Mouse (Mus musculus): ENCODE data around the gene Tbx1.

Tbx1 gene

DNA sequence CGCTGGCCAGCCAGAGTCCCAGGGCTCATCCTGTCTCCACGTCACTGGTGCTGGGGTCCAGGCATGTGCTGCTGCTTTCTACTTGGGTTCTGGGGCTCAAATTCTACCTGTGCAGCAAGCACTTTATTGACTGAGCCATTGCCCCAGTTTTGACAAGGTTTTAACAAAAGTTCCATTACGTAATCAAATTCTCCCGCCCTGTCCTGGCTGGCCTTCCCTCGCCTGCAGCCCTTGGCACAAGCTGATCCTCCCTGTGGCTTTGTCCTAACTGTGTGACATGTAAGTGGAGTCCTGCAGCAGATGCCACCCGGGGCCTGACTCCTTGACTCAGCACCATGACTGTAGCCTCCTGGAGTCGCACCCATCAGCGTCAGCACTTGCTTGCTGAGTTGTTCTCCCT is 16.3 kb downstream of the Tbx1 start:
- Histone ChIP-seq H3K36me3 (ENCODE audit: insufficient read depth, low read length) (no peaks in the 10 kb centered on the region), H3K4me3 (replicated peaks; ENCODE audit: low read length) (no peak overlapping the region), H3K4me1 (replicated peaks; ENCODE audit: low read depth, low read length) (no peaks in the 10 kb centered on the region; the same call in 1 of the 2 replicates), H3K27me3 (ENCODE audit: insufficient read depth, low read length) (peaks cover 40% of the 10 kb centered on the region), H3K9me3 (ENCODE audit: low read length) (no peaks in the 10 kb centered on the region)
- TF ChIP-seq POU5F1 (IDR thresholded peaks at IDR 0.05; ENCODE audit: borderline replicate concordance, low read length) (no peak), CTCF (conservative IDR thresholded peaks at IDR 0.05; ENCODE audit: low read length) (no peak), NANOG (IDR thresholded peaks at IDR 0.05; ENCODE audit: borderline replicate concordance, low read length) (no peak)

GRCm38 (mm10) chr16:18568599-18568998 is 21.9 kb downstream of the Tbx1 start:
- H3K27me3 ChIP-seq (ENCODE audit: insufficient read depth, low read length), result 0 out of 2 replicates have a peak, but pooled peaks cover 2% of the 10 kb centered on the region
- H3K9me3 ChIP-seq (ENCODE audit: low read length), result no peaks in the 10 kb centered on the region
- TF ChIP-seq POU5F1 (IDR thresholded peaks at IDR 0.05; ENCODE audit: borderline replicate concordance, low read length) (no peak), NANOG (IDR thresholded peaks at IDR 0.05; ENCODE audit: borderline replicate concordance, low read length) (no peak), CTCF (conservative IDR thresholded peaks at IDR 0.05; ENCODE audit: low read length) (no peak)
- peaks cover 12% of the 10 kb centered on the region for H3K36me3 ChIP-seq (ENCODE audit: insufficient read depth, low read length)
- H3K4me3 ChIP-seq (replicated peaks; ENCODE audit: low read length), result no peak overlapping the region
- no peaks in the 10 kb centered on the region for H3K4me1 ChIP-seq (replicated peaks; ENCODE audit: low read depth, low read length)

DNA sequence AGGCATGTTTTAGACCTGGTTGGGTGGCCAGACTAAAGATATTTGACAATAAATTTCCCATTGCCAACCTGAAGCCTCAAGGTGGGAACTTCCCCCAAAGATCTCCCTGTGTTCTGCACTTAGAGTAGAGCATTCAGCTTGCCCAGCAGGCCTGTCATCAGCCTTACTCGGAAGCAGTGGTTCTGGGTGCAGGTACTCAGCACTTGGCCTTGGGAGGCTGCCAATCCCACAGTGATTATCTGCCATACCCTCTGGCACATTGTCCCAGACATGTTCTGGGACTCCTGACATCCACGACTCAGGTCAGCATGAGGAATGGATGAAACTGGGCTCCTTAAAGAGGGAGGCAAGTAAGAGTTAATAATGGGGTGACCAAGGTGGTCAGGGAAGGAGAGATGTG is 26.0 kb downstream of the Tbx1 start:
- no peak for TF ChIP-seq NANOG (IDR thresholded peaks at IDR 0.05; ENCODE audit: borderline replicate concordance, low read length)
- TF ChIP-seq CTCF (conservative IDR thresholded peaks at IDR 0.05; ENCODE audit: low read length), result no peak
- no peak for TF ChIP-seq POU5F1 (IDR thresholded peaks at IDR 0.05; ENCODE audit: borderline replicate concordance, low read length)
- H3K27me3 ChIP-seq (ENCODE audit: insufficient read depth, low read length), result 0 out of 2 replicates have a peak, but pooled peaks cover 2% of the 10 kb centered on the region
- no peak overlapping the region for H3K4me3 ChIP-seq (replicated peaks; ENCODE audit: low read length)
- H3K4me1 ChIP-seq (replicated peaks; ENCODE audit: low read depth, low read length), result no peaks in the 10 kb centered on the region
- H3K36me3 ChIP-seq (ENCODE audit: insufficient read depth, low read length), result peaks cover 12% of the 10 kb centered on the region
- no peaks in the 10 kb centered on the region for H3K9me3 ChIP-seq (ENCODE audit: low read length)

DNA sequence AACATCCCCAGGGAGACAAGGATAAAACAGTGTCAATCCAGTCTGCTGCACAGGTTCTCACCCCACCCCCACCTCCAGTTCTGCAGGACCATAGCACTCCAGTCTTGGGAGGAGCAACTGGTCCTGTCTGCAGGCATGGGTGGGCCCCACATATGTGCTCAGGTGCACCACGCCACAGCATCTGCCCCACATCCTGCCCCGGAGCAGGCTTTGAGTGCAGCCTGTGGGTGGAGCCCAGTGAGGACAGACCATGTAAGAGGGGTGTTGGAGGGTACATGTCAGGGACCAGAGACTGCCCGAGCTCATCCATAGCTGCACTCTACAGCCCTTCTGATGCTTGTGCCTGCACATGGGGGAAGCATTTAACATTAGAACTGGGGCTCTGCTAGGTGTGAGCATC is 34.0 kb downstream of the Tbx1 start:
- no peak for TF ChIP-seq POU5F1 (IDR thresholded peaks at IDR 0.05; ENCODE audit: borderline replicate concordance, low read length)
- no peak for TF ChIP-seq CTCF (conservative IDR thresholded peaks at IDR 0.05; ENCODE audit: low read length)
- no peak for TF ChIP-seq NANOG (IDR thresholded peaks at IDR 0.05; ENCODE audit: borderline replicate concordance, low read length)
- Histone ChIP-seq H3K9me3 (ENCODE audit: low read length) (no peaks in the 10 kb centered on the region), H3K4me3 (replicated peaks; ENCODE audit: low read length) (no peak overlapping the region), H3K36me3 (ENCODE audit: insufficient read depth, low read length) (peaks cover 23% of the 10 kb centered on the region), H3K27me3 (ENCODE audit: insufficient read depth, low read length) (no peaks in the 10 kb centered on the region), H3K4me1 (replicated peaks; ENCODE audit: low read depth, low read length) (peaks cover 32% of the 10 kb centered on the region)

DNA sequence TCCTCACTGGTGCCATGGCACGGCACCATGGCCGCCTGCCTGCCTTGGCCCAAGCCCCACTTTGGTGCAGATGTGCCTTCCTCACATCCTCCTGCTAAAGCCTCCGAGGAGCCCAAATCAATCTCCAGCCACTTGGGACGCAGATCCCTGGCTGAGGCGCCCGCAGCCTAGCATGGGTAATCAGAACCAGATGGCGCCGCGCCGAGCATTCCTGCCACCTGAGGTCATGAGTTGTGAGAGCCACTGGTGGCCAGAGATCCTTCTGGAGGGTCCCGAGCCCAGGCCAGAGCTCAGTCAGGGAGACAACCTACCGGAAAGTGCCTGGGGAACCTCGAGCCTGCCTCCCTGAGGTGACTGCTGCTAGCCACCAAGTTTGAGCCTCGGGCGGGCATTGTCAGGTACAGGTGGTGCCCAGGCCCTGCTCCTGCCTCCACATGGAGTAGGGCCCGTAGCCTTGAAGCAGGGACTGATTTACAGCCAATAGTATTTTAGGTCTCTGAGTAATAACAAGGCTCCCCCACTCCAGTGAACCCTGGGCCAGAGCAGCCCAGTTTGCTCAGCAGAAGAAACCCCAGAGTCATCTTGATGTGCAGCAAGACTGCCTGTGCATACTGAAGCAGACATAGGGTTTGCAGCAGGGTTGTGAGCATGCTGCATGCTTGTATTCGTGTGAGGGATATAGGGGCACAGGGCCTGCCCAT is 35.1 kb downstream of the Tbx1 start:
- Histone ChIP-seq H3K4me1 (replicated peaks; ENCODE audit: low read depth, low read length) (peaks cover 33% of the 10 kb centered on the region), H3K9me3 (ENCODE audit: low read length) (no peaks in the 10 kb centered on the region), H3K4me3 (replicated peaks; ENCODE audit: low read length) (no peak overlapping the region), H3K36me3 (ENCODE audit: insufficient read depth, low read length) (peaks cover 24% of the 10 kb centered on the region), H3K27me3 (ENCODE audit: insufficient read depth, low read length) (no peaks in the 10 kb centered on the region)
- TF ChIP-seq NANOG (IDR thresholded peaks at IDR 0.05; ENCODE audit: borderline replicate concordance, low read length) (no peak), POU5F1 (IDR thresholded peaks at IDR 0.05; ENCODE audit: borderline replicate concordance, low read length) (no peak), CTCF (conservative IDR thresholded peaks at IDR 0.05; ENCODE audit: low read length) (no peak)

GRCm38 (mm10) chr16:18554721-18555120 is 35.8 kb downstream of the Tbx1 start:
- H3K36me3 ChIP-seq (ENCODE audit: insufficient read depth, low read length), result peaks cover 27% of the 10 kb centered on the region
- H3K4me1 ChIP-seq (replicated peaks; ENCODE audit: low read depth, low read length), result peaks cover 33% of the 10 kb centered on the region

GRCm38 (mm10) chr16:18552106-18552710 is 38.3 kb downstream of the Tbx1 start:
- no peak for TF ChIP-seq CTCF (conservative IDR thresholded peaks at IDR 0.05; ENCODE audit: low read length)
- TF ChIP-seq NANOG (IDR thresholded peaks at IDR 0.05; ENCODE audit: borderline replicate concordance, low read length), result no peak
- TF ChIP-seq POU5F1 (IDR thresholded peaks at IDR 0.05; ENCODE audit: borderline replicate concordance, low read length), result no peak
- H3K9me3 ChIP-seq (ENCODE audit: low read length), result peaks cover 10% of the 10 kb centered on the region
- no peaks in the 10 kb centered on the region for H3K27me3 ChIP-seq (ENCODE audit: insufficient read depth, low read length)
- no peak overlapping the region for H3K4me3 ChIP-seq (replicated peaks; ENCODE audit: low read length)
- peaks cover 33% of the 10 kb centered on the region for H3K4me1 ChIP-seq (replicated peaks; ENCODE audit: low read depth, low read length)
- H3K36me3 ChIP-seq (ENCODE audit: insufficient read depth, low read length), result peaks cover 45% of the 10 kb centered on the region

More at GRCm38 (mm10) chr16:18554721-18555120, 35.8 kb downstream of the Tbx1 start:
- no peaks in the 10 kb centered on the region for H3K9me3 ChIP-seq (ENCODE audit: low read length)
- TF ChIP-seq CTCF (conservative IDR thresholded peaks at IDR 0.05; ENCODE audit: low read length), result no peak
- TF ChIP-seq NANOG (IDR thresholded peaks at IDR 0.05; ENCODE audit: borderline replicate concordance, low read length), result no peak
- TF ChIP-seq POU5F1 (IDR thresholded peaks at IDR 0.05; ENCODE audit: borderline replicate concordance, low read length), result no peak
- H3K4me3 ChIP-seq (replicated peaks; ENCODE audit: low read length), result no peak overlapping the region
- no peaks in the 10 kb centered on the region for H3K27me3 ChIP-seq (ENCODE audit: insufficient read depth, low read length)

GRCm38 (mm10) chr16:18551604-18552003 is 38.9 kb downstream of the Tbx1 start:
- peaks cover 51% of the 10 kb centered on the region for H3K36me3 ChIP-seq (ENCODE audit: insufficient read depth, low read length)
- H3K9me3 ChIP-seq (ENCODE audit: low read length), result peaks cover 10% of the 10 kb centered on the region
- H3K4me1 ChIP-seq (replicated peaks; ENCODE audit: low read depth, low read length), result peaks cover 31% of the 10 kb centered on the region
- no peaks in the 10 kb centered on the region for H3K27me3 ChIP-seq (ENCODE audit: insufficient read depth, low read length)
- no peak overlapping the region for H3K4me3 ChIP-seq (replicated peaks; ENCODE audit: low read length)
- TF ChIP-seq POU5F1 (IDR thresholded peaks at IDR 0.05; ENCODE audit: borderline replicate concordance, low read length) (no peak), NANOG (IDR thresholded peaks at IDR 0.05; ENCODE audit: borderline replicate concordance, low read length) (no peak), CTCF (conservative IDR thresholded peaks at IDR 0.05; ENCODE audit: low read length) (no peak)

Measured in E14TG2a.4 (cell line).